Mouse (Mus musculus) limb, embryonic 15.5 days (tissue): Measurements from ENCODE around the gene Hnrnpl. TPM values are rescaled to one million over a fixed set of nuclear protein-coding genes. Genes with fewer than 3 reads are reported as not detected.

Source experiments
- ATAC-seq: fragments of 200-750 bp; cut with Nextera tagmentation; 2 replicates; pipeline ENCODE4 v1.8.0; 2017; ENCODE audit warnings: low read depth, moderate TSS enrichment; ENCODE audit not compliant: insufficient number of reproducible peaks, low FRiP score, low TSS enrichment
- H3K27ac ChIP-seq: fragments of 300-500 bp; sonication (generic); 2 replicates; pipeline ENCODE4 v1.5.1; 2015; ENCODE audit warnings: moderate library complexity, mild to moderate bottlenecking, inconsistent platforms
- H3K27me3 ChIP-seq: fragments of 300-500 bp; sonication (generic); 2 replicates; pipeline ENCODE4 v1.6.1; 2015; ENCODE audit warnings: inconsistent platforms
- H3K36me3 ChIP-seq: fragments of 300-500 bp; sonication (generic); 2 replicates; pipeline ENCODE4 v1.6.1; 2015; ENCODE audit warnings: inconsistent platforms
- H3K4me1 ChIP-seq: fragments of 300-500 bp; sonication (generic); 2 replicates; pipeline ENCODE4 v1.6.1; 2015; ENCODE audit warnings: inconsistent platforms
- H3K4me2 ChIP-seq: fragments of 300-500 bp; sonication (generic); 2 replicates; pipeline ENCODE4 v1.6.1; 2015; ENCODE audit warnings: mild to moderate bottlenecking, inconsistent platforms
- H3K4me3 ChIP-seq: fragments of 300-500 bp; sonication (generic); 2 replicates; pipeline ENCODE4 v1.5.1; 2015; ENCODE audit warnings: mild to moderate bottlenecking, inconsistent platforms
- H3K9ac ChIP-seq: fragments of 300-500 bp; sonication (generic); 2 replicates; pipeline ENCODE4 v1.6.1; 2015; ENCODE audit warnings: inconsistent platforms
- H3K9me3 ChIP-seq: fragments of 300-500 bp; sonication (generic); 2 replicates; pipeline ENCODE4 v1.6.1; 2016; ENCODE audit warnings: inconsistent platforms
- WGBS: fragments of 180-500 bp; shearing (Covaris S2); methylation state at CpG from one replicate; pipeline ENCODE4 v1.1.7; 2015; 5-methylcytosine and 5-hydroxymethylcytosine counted together
- polyA plus RNA-seq: library from polyadenylated mRNA; unstranded; fragments of >200 nt; fragmentation: Nextera tagmentation; extraction: Ambion mirVana; gene quantifications from 2 replicates; pipeline ENCODE4 v1.2.1, GENCODE M21; 2015

The Hnrnpl gene
- polyA plus RNA-seq, 1 experiment from 2014 or later, result 221 TPM

DNA sequence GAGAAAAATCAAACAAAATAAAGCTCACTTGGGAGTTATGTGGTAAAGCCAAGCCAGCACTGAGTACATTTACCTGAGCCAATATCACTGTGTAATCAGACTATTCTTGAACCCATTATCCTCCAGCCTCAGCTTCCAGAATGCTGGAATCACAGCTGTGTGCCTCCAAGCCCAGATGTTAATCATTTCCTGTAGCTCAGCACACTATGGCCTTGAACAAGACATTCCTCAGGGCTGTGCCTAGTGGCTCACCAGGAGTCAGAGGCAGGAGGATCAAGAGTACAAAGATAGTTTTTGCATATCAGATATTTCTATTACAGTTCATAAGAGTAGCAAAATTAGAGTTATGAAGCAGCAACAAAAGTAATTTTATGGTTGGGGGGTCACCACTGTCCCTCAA is 16.6 kb upstream of the Hnrnpl start:
- Histone ChIP-seq H3K4me2 (no peak overlapping the region), H3K9me3 (no peaks in the 10 kb centered on the region), H3K4me3 (no peak overlapping the region), H3K27me3 (no peaks in the 10 kb centered on the region), H3K36me3 (peaks cover 13% of the 10 kb centered on the region), H3K4me1 (peaks cover 35% of the 10 kb centered on the region), H3K9ac (no peak overlapping the region), H3K27ac (no peak overlapping the region)
- no peak for ATAC-seq

GRCm38 (mm10) chr7:28792391-28793185 is 15.8 kb upstream of the Hnrnpl start:
- no peak overlapping the region for H3K4me3 ChIP-seq
- peaks cover 39% of the 10 kb centered on the region for H3K4me1 ChIP-seq
- no peak overlapping the region for H3K9ac ChIP-seq
- H3K4me2 ChIP-seq, result no peak overlapping the region
- no peak for ATAC-seq
- H3K27me3 ChIP-seq, result no peaks in the 10 kb centered on the region
- peaks cover 4% of the 10 kb centered on the region for H3K36me3 ChIP-seq
- no peaks in the 10 kb centered on the region for H3K9me3 ChIP-seq
- 76% methylated on average over 14 of the region's 14 CpGs for WGBS
- no peak overlapping the region for H3K27ac ChIP-seq

DNA sequence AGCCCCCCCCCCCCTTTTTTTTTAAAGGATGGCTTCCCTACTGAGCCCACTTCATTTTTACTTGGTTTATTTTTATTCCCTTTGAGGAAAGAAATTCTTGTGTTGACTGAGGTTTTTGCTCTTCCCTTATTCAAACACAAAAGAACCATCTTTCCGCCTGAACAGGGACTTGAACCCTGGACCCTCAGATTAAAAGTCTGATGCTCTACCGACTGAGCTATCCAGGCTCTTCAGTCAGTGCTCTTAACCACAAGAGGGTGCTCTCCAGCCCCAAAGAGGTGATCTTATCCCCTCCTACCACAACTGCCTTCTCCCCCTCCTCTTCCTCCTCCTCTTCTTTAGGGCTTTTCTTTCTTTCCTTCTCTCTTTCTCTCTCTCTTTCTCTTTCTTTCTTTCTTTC is 14.5 kb upstream of the Hnrnpl start:
- Histone ChIP-seq H3K27me3 (no peaks in the 10 kb centered on the region), H3K4me2 (no peak overlapping the region), H3K9me3 (no peaks in the 10 kb centered on the region), H3K36me3 (no peaks in the 10 kb centered on the region), H3K9ac (no peak overlapping the region), H3K27ac (no peak overlapping the region), H3K4me3 (no peak overlapping the region), H3K4me1 (peaks cover 32% of the 10 kb centered on the region)
- no peak for ATAC-seq
- WGBS, result 39% methylated on average over 2 of the region's 2 CpGs

DNA sequence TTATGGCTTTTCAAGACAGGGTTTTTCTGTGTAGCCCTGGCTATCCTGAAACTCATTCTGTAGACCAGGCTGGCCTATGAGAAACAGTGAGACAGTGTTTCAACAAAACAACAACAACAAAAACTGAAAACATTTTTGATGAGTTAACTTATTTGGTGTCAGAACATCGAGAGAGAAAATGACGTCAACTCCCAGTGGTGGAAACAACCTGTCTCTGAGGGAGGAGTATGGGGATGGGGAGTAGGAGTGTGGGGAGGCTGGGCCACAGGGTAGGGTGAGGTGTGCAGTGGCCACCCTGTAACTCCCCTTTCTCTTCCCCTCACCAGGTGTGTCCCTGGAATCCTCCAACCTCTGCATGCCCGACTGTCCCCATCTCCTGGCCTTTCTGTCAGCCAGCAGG is 13.8 kb upstream of the Hnrnpl start:
- ATAC-seq, result no peak
- H3K9ac ChIP-seq, result no peak overlapping the region
- no peaks in the 10 kb centered on the region for H3K36me3 ChIP-seq
- no peak overlapping the region for H3K27ac ChIP-seq
- no peak overlapping the region for H3K4me2 ChIP-seq
- 86% methylated on average over 3 of the region's 3 CpGs for WGBS
- no peaks in the 10 kb centered on the region for H3K27me3 ChIP-seq
- H3K4me3 ChIP-seq, result no peak overlapping the region
- H3K4me1 ChIP-seq, result peaks cover 26% of the 10 kb centered on the region
- H3K9me3 ChIP-seq, result no peaks in the 10 kb centered on the region

GRCm38 (mm10) chr7:28795832-28796231 is 12.5 kb upstream of the Hnrnpl start:
- Histone ChIP-seq H3K9ac (no peak overlapping the region), H3K4me1 (peaks cover 16% of the 10 kb centered on the region), H3K9me3 (no peaks in the 10 kb centered on the region), H3K27me3 (no peaks in the 10 kb centered on the region), H3K27ac (0 out of 2 replicates have a peak overlapping the region, but pooled peaks have one; percentile 13), H3K36me3 (no peaks in the 10 kb centered on the region), H3K4me3 (no peak overlapping the region), H3K4me2 (no peak overlapping the region)
- ATAC-seq, result no peak
- WGBS, result 73% methylated on average over 15 of the region's 15 CpGs

DNA sequence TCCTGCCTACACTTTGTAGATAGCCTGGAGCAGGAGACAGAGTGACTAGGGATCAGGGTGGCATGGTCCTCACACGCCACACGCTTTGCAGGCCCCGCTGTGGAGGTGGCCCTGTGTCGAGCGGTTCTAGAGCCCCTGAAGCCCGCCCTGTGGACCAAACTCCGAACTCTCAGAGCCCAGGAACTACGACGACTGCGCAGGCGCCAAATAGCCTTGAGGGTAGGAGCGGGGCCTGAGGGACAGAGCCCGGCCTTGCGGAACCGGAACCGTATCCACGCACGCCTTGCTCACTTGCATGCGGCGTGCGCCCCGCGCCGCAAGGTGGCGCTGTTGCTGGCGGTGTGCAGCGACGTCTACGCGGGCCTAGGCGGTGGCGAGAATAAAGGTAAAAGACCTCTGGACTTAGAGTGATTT is 11.8 kb upstream of the Hnrnpl start:
- Histone ChIP-seq H3K9me3 (no peaks in the 10 kb centered on the region), H3K27ac (peak overlapping the region; percentile 67), H3K4me2 (peak overlapping the region; percentile 36), H3K4me1 (peaks cover 18% of the 10 kb centered on the region), H3K4me3 (peak overlapping the region; percentile 21), H3K27me3 (no peaks in the 10 kb centered on the region), H3K9ac (peak overlapping the region; percentile 42), H3K36me3 (no peaks in the 10 kb centered on the region)
- 17% methylated on average over 32 of the region's 32 CpGs for WGBS
- peak; percentile 12; the same call in 1 of the 2 replicates for ATAC-seq

GRCm38 (mm10) chr7:28799994-28800393 is 8.3 kb upstream of the Hnrnpl start:
- H3K27me3 ChIP-seq, result no peaks in the 10 kb centered on the region
- H3K9ac ChIP-seq, result no peak overlapping the region
- WGBS, result 97% methylated on average over 9 of the region's 9 CpGs
- no peaks in the 10 kb centered on the region for H3K36me3 ChIP-seq
- no peak overlapping the region for H3K4me3 ChIP-seq
- no peaks in the 10 kb centered on the region for H3K9me3 ChIP-seq
- ATAC-seq, result no peak
- peaks cover 40% of the 10 kb centered on the region for H3K4me1 ChIP-seq
- H3K4me2 ChIP-seq, result no peak overlapping the region
- no peak overlapping the region for H3K27ac ChIP-seq

DNA sequence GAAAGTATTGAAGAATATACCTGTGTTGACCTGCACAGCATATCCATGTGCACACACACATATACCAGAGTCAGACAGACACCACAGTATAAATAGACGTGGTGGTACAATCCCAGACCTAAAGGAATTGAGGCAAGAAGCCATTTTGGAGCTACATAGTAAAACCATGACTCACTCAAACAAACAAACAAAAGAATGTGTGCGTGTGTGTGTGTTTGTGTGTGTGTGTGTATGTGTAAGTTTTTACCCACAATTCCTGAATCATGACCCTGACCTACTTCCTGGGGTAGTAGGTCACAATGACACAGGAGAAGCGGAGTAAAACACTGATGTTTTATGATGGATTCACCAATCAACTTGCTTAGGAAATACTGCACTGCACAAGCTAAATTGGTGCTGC is 6.9 kb upstream of the Hnrnpl start:
- Histone ChIP-seq H3K27me3 (no peaks in the 10 kb centered on the region), H3K4me1 (peaks cover 34% of the 10 kb centered on the region), H3K27ac (peak overlapping the region; percentile 94), H3K4me2 (no peak overlapping the region), H3K36me3 (no peaks in the 10 kb centered on the region), H3K9me3 (no peaks in the 10 kb centered on the region), H3K9ac (no peak overlapping the region), H3K4me3 (no peak overlapping the region)
- 55% methylated on average over 3 of the region's 3 CpGs for WGBS
- no peak for ATAC-seq

DNA sequence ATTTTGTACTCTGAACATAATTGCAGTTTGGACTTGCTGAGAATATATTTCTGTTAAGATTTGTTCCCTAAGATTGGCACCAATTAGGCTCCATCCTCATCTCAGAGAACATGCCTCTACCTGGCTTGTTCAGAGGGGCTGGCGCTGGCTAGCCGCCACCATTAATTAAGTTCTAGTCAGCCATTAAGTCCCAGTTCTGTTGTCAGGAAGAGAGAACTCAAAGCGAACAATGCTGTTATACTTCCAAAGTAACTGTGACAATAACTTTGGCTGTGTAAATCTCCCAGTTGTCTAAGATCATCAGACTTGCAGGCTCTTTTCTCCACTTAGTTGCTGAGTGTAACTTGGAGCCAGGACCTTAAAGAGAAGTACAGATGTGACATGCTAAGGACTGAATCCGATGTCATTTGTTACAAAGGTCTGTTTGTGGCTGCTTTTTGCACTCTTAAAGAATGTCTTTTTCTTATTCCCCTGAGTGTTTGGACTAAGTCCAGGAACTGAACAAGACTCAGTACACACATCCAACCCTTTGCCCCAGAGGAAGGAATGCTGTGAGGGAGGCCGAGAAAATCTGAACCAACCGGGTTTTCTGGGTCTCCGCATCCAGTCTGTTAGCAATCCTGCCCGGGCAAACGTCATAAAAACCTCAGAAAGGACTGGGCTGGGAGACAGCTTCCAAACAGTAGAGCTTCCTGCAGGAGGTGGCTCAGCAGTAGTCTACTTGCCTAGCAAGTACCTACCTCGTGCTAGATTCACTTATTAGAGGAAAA is 6.3 kb upstream of the Hnrnpl start:
- Histone ChIP-seq H3K9ac (no peak overlapping the region), H3K9me3 (no peaks in the 10 kb centered on the region), H3K27ac (peak overlapping the region; percentile 94), H3K4me3 (no peak overlapping the region), H3K36me3 (no peaks in the 10 kb centered on the region), H3K4me1 (peaks cover 31% of the 10 kb centered on the region), H3K4me2 (peak overlapping the region; percentile 25; the same call in 1 of the 2 replicates), H3K27me3 (no peaks in the 10 kb centered on the region)
- WGBS, result 11% methylated on average over 10 of the region's 10 CpGs
- peak; percentile 40; the same call in 1 of the 2 replicates for ATAC-seq

- H3K4me3 ChIP-seq, result no peak overlapping the region
- H3K4me2 ChIP-seq, result peak overlapping the region; percentile 25; the same call in 1 of the 2 replicates
- H3K9ac ChIP-seq, result no peak overlapping the region
- peak; percentile 64; the same call in 1 of the 2 replicates for ATAC-seq
- peaks cover 36% of the 10 kb centered on the region for H3K4me1 ChIP-seq
- H3K27ac ChIP-seq, result peak overlapping the region; percentile 94
- H3K9me3 ChIP-seq, result no peaks in the 10 kb centered on the region
- H3K36me3 ChIP-seq, result no peaks in the 10 kb centered on the region
- H3K27me3 ChIP-seq, result no peaks in the 10 kb centered on the region
- 14% methylated on average over 10 of the region's 10 CpGs for WGBS
These were observed 5.3 kb upstream of the Hnrnpl start for GRCm38 (mm10) chr7:28802846-28803588.

DNA sequence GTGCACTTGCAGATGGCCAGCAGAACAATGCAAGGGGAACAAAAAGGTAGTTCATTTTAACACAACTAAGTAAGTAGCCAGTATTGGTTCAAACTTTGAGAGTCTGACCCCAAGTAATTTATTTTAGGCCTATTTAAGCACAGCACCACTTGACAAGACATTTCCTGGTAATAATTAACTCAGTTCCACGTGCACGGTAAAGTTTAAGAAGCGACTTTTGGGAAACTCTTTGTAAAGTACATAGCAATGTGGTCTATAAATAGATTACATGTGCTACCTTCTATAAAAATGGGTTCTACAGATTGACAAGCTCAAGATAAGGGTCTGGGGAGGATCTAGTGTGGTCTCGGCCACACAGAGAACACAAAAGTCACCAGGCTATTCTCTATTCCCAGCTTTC is 4.6 kb upstream of the Hnrnpl start:
- H3K36me3 ChIP-seq, result no peaks in the 10 kb centered on the region
- no peak for ATAC-seq
- no peaks in the 10 kb centered on the region for H3K9me3 ChIP-seq
- H3K9ac ChIP-seq, result no peak overlapping the region
- H3K4me2 ChIP-seq, result 0 out of 2 replicates have a peak overlapping the region, but pooled peaks have one; percentile 0
- H3K27me3 ChIP-seq, result no peaks in the 10 kb centered on the region
- WGBS, result 34% methylated on average over 4 of the region's 4 CpGs
- H3K4me1 ChIP-seq, result peaks cover 39% of the 10 kb centered on the region
- peak overlapping the region; percentile 94 for H3K27ac ChIP-seq
- no peak overlapping the region for H3K4me3 ChIP-seq
